Mouse (Mus musculus) layer of hippocampus, postnatal 10 days (tissue): ENCODE data around the gene Lars2. TPM values are rescaled to one million over a fixed set of nuclear protein-coding genes. Genes with fewer than 3 reads are reported as not detected.
"Not testable (repeated sequence)": the region's sequence is repeated elsewhere in the genome, so short reads cannot be mapped to it uniquely, and the experiment has no call there.

Experiments
- DNase-seq, 2 experiments: peaks; one replicate each; pipeline ENCODE4 v3.0.0; 2021; ENCODE audit warnings: low spot score in 2 of 2
- total RNA-seq, 2 experiments: library from RNA; stranded (reverse); gene quantifications; 2 replicates each; pipeline ENCODE4 v1.2.3; 2021

Lars2 gene
- total RNA-seq, 2 experiments from 2014 or later: 100.0 to 120 TPM

- no peak for DNase-seq
These were observed 24.6 kb downstream of the Lars2 start for GRCm38 (mm10) chr9:123391140-123391849.

GRCm38 (mm10) chr9:123394856-123395255 lies 28.1 kb downstream of the Lars2 start:
- no peak for DNase-seq

- DNase-seq: no peak
These were observed 31.0 kb downstream of the Lars2 start for GRCm38 (mm10) chr9:123397701-123398100.

DNA sequence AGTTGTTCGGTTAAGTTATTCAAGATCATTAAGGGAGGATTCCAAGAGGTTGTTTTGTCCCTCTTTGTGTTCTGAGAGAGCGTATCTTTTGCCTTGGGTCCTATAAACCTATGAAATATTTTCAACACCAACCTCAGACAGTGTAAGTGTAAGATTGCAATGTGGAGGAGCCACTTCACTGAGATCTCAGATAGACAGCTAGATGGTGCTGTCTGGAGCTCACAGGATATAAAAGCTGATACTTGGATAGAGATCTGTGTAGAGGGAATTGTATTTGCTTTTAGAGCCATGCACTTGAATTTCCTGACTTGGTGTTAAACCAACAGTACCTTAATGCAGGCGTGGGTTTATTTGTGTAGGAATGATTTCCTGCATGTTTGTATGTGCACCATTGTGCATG lies 35.5 kb downstream of the Lars2 start:
- no peak for DNase-seq

- DNase-seq: no peak
These were observed 36.3 kb downstream of the Lars2 start for GRCm38 (mm10) chr9:123403031-123403430.

GRCm38 (mm10) chr9:123405231-123405630 lies 38.5 kb downstream of the Lars2 start:
- no peak for DNase-seq

- no peak for DNase-seq
These were observed 42.0 kb downstream of the Lars2 start for GRCm38 (mm10) chr9:123408771-123409170.

- DNase-seq: no peak
These were observed 63.1 kb downstream of the Lars2 start for GRCm38 (mm10) chr9:123429863-123430262.

DNA sequence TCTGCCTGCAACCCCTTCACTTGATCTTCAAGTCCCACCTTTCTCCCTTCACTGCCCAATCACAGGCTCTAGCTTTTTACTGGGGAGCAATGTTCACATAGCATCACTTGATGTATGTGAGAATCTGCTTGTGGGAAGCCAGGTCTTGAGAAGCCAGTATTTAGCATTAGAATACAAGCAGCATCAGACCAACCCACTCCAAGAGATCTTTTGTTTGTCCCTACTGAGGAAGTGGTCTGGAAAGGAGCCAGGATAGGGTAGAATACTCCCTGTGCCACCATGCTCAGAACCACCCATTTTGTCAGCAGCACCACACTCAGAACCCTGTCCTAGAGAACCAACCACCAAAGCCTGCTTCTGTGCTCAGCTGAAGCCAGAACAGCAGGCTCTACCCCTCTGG lies 64.2 kb downstream of the Lars2 start:
- DNase-seq: no peak

- no peak for DNase-seq
These were observed 71.5 kb downstream of the Lars2 start for GRCm38 (mm10) chr9:123438223-123438622.

DNA sequence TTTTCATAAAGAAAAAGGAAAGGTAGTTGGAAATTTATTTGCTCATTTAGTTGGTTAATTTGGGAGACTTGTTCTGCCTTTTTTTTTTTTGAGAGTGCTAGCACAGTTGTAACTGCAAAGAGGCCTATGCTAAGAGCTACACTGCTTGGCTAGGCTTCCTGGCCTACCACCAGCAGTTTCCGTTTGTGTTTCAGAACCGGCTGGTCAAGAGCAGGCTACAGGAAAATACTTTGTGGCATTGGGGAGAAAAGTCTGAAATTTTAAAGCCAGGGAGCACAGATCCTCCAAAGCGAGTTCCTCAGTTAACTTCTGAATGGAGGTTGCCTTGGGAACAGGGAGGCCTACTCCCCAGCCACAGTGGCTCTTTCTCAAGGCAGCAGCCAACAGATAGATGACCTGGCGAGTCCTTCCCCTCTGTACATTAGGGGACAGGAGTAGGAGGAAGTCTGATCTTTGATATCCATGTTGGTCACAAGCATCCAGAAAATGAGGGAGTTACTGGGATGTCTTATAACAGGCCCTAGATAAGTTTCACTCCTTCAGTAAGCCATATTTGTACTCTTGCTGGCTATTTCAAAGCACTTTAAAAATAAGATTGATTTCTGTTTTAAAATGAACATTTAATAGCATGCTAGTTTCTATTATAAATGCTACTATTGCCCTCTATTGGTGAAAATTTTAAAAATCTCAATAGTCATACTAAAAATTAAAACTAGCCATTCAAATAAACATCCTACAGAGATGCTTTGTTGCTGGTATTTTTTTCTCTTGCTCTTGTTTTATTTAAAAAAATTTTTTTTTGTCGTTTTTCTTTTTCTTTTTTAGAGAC lies 73.7 kb downstream of the Lars2 start:
- DNase-seq: peak in 1 of 2 experiments; percentile 30

- not testable (repeated sequence) for DNase-seq
These were observed 80.4 kb downstream of the Lars2 start for GRCm38 (mm10) chr9:123447101-123447500.

DNA sequence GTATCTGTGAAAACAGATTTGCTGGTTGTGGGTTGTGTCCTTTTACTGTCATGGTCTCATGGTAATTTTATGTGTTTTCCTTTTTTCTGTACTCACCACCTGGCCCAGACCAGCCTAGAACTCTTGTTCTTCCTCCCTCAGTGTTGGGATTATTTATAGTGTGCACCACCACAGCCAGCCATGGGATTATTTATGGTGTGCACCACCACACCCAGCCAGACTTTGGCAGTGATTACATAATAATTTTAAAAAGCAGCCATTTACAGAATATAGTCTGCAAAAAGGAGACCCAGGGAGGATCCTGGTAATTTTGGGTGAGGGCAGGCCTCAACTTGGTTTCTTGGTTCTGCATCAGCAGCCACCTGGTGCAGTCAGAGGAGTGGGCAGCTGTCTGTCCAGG lies 81.9 kb downstream of the Lars2 start:
- DNase-seq: no peak

DNA sequence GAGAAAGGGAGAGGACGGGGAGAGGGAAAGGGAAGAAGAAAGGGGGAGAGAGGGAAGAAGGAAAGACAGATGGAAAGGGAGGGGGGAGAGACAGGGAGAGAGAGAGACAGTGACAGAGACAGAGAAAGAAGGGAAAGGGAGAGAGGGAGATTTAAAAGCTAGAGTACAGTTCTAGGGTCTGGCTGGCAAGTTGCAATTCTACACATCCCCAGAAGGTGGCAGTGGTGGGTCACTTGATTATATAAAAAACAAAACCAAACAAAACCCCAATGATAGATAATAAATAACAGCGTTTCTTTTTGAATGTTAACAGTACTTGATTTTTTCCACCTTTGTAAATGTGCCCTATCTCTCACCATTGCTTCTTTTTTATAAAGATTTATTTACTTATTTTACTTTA lies 83.4 kb downstream of the Lars2 start:
- peak; percentile 72 to 79 for DNase-seq

GRCm38 (mm10) chr9:123451772-123452171 lies 85.0 kb downstream of the Lars2 start:
- DNase-seq: no peak

DNA sequence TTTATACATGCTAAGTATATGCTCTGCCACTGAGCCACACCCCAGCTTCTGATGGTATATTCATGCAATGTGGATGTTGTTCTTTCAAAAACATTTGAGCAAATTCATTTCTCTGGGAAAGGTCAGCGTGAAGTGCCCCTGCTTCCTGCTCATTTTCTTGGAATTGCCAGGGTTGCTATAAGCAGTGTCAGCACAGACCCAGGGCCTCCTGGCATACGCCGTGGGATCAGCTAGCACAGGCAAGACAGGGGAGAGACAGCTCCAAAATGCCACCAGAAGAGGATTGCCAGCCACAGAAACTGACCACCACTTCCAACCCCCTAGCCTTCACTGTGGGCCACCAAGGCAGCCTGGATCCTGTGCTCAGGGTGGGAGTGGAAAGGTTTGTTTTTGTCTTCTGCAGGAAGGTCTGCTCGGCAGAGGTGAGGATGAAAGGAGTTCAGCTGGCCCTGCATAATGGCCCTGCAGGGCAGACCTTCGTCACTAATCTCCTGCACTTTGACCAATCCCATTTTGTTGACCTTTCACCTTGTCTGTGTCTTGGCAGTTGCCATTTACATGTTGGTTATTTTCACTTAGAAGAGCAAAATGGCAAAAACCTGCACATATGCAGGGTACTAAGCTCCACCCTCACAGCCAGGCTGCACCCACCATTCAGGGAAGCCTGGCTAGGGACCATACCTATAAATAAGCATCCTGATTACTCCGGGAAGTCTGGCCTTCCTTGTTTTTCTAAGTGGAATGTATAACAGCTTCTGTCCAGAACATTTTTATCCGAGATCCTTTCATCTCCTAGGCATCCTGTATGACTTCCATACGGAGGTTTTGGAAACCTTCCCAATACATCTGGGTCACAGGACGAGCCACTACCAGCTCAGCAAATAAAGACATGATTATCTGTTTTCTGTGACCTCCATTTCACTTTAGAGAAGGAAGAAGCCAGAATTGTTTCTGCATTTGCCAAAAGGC lies 90.2 kb downstream of the Lars2 start:
- no peak for DNase-seq

- no peak for DNase-seq
These were observed 90.9 kb downstream of the Lars2 start for GRCm38 (mm10) chr9:123457603-123458002.

DNA sequence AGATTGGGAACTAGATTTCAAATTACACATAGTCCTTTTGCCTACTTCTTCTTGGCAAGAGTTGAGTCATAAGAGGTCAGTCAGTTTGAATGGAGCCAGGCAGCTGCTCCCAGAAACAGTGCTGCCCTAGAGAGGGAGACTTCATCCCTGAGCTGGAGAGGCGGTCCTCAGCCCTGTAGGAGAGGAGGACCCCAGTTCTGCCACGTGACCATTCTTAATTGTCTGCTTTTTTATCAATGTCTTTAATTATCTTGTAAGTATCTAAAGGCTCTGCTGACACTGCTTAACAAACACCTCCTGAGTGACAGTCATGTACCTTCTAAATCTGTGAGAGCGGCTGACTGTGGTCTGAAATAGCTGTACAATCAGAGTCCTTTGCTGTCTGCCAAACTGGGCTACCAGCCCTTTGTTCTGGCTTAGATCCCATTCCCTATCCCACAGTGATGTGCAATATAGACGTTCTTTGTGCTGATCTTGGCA lies 100.5 kb downstream of the Lars2 start:
- peak in 1 of 2 experiments; percentile 38 for DNase-seq

DNA sequence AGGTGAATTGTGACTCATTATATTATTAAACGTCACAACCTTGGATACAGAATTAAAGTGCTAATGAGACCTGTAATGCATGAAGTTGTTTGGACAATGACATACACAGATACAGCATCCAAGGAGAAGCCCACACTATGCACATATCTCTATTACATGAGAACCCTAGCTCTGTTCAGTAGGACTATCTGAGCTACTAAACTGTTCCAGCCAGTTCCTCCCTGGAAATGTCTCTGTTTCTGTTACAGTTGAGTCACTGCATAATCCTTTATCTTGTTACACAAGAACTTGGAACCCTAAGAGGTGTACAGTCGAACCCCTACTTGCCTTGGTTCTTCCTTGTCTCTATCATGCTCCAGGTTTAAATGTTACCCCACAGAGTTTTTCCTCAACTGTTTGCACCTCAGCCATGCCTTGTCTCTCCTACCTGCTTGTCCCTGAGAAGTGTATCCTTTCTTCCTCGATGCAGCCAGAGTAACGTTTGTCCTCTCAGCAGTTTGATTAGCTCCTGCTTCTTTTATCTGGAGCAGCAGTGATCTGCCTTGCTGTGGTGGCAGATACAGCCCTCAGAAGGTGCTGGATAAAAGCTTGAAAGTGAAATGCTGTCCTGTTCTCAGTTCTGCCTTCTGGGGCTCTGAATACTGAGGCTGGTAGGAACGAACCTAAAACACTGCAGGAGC lies 101.8 kb downstream of the Lars2 start:
- DNase-seq: no peak

- DNase-seq: no peak
These were observed 102.4 kb downstream of the Lars2 start for GRCm38 (mm10) chr9:123469087-123469486.

DNA sequence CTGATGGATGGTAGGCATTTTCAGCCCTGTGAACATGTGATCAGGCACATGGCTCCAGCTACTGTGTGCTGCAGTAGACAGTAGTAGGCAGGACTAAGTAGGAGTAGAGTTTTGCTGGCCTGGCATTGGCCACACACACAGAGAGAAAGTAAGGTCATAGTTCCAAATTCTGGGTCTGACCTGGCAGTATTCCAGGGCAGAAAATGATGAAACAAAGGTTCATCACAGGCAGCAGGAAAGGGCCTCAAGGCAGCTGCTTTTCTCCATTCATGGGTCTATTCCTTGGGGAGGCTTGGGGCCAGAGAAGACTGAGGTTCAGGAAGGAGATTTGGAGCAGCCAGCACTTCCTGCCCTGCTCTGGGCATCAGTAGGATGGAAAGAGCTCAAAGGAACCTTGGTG lies 106.7 kb downstream of the Lars2 start:
- DNase-seq: no peak
